Mouse (Mus musculus) myocyte (in vitro differentiated cells): ENCODE measurements around the gene Golga2.

ENCODE experiments used
- E2F4 ChIP-seq: IDR thresholded peaks from one replicate; pipeline ENCODE4 v1.6.1; 2011; ENCODE audit warnings: mild to moderate bottlenecking, control low read depth, moderate library complexity; ENCODE audit not compliant: insufficient read depth
- POLR2A ChIP-seq: IDR thresholded peaks from one replicate; pipeline ENCODE4 v1.6.1; 2011; ENCODE audit warnings: low read depth, mild to moderate bottlenecking, control low read depth, moderate library complexity; ENCODE audit not compliant: insufficient read length

GRCm38 (mm10) chr2:32283986-32284385 lies 3.2 kb upstream of the Golga2 start:
- TF ChIP-seq E2F4, result no peak
- TF ChIP-seq POLR2A, result no peak
